Mouse (Mus musculus) layer of hippocampus, adult 9-10 months (tissue): Measurements from ENCODE around the gene Retreg1.
"Not testable (repeated sequence)": the region's sequence is repeated elsewhere in the genome, so short reads cannot be mapped to it uniquely, and the experiment has no call there.

Experiments used
- DNase-seq: peaks from one replicate; pipeline ENCODE4 v3.0.0; 2022; ENCODE audit warnings: low spot score

Retreg1 gene

DNA sequence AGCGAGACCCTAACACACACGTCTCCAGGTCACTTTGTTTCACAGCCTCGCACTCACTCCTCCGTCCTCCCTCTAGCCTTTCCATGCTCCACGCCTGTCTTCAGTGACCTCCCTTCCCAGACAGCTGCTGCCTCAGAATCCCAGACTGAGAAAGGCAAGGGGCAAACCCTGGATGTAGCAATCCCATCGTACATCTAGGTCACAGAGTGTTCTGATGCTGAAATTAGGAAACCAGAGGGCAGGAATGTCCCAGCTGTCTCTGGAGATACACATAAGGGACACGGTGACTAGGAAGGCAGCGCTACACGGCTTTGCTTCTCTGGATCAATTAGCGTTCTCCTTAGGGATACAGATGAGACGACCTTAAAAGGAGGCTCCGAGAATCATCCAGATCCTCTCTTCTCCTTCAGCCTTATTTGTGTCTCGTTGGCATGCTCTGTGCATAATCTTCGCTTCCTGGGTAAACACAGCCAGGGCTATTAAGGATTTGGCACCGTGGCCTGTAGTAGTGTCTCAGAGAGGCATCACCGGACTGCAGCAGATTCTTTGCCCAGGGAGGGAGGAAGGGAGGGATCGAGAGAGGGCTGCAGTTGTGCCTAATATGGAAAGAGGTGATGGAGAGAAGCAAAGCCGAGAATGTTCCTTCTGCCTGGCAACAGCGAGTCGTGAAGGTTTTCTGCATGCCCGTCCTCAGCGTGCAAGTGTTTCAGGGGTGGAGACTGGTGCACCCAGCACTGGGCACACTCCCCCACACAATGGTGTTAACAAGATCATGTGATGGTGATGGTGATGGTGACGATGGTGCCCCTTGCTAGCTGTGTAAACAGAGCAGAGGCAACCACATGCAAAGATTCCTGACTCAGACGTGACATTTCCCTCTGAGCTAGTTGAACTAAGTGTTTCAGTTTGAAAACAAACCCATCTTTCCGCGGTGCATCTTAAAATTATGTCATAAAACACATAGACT, 105.6 kb downstream of the Retreg1 start:
- DNase-seq: no peak

DNA sequence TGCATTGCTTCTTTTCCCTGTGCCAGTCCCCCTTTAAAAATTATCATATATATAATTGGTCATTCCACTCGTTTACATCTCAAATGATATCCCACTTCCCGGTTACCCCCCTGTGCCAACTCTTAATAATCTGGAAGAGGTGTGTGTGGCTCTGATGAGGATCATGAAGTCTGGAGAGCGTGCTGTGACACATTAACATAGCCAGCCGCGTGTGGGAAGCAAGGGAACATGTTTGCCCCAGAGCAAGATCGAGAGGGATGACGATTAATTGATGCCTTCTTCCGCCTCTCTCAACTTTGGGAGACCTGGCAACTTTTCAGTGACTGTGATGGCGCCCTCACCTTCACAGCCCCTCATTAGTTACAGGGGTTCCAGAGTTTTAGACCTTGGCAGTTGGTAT, 106.7 kb downstream of the Retreg1 start:
- DNase-seq: no peak

- no peak for DNase-seq
Measured at GRCm38 (mm10) chr15:25950584-25950983, 107.6 kb downstream of the Retreg1 start.

DNA sequence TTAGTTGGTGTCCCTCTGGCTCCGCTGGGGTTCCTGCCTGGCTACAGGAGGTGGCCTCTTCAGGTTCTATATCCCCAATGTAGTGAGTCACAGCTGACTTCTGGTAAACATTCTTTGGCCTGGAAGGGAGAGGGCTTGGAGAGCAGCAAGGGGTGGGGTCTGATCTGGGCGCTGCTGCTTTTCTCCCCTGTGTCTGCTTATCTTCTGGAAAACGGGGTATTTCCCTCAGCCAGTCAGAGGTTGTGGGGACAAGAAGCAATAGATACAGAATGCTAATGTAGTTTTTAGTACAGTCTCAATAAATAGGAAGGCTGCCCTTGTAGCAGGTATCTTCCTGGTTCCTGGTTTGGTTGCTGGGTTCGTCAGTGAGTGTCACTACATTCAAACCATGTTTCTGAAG, 108.1 kb downstream of the Retreg1 start:
- no peak for DNase-seq

- DNase-seq: no peak
Measured at GRCm38 (mm10) chr15:25956001-25956400, 113.0 kb downstream of the Retreg1 start.

DNA sequence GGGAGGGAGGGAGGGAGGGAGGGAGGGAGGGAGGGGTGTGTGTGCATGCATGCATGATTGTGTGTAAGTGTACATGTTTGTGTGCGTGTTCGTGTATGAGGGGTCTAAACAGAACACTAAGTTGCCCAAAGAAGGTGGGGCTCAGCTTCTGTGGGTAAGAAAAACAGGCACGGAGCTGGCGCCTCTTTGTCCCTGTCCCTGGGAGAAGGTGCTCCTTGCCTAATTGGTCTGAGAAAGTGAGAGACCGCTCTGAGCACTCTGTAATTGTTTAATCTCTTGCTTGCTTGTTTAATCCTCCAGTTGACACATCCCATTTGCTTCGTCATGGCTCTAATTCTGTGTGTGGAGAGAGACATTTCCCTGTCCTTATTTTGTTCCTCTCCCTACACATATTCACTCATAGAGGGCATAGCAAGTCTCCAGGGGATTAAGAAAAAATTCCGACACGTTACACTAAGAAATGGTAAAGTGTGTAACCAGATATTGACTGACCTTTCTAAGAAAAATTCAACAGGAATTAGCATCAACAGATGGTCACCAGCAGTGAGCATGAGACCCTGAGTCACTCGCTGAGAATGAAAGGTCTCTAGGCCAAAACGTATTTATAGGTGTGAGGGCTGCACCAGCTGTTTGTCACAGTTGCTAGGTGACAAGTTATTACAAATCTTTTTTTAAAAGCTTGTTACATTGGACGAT, 113.6 kb downstream of the Retreg1 start:
- no peak for DNase-seq

DNA sequence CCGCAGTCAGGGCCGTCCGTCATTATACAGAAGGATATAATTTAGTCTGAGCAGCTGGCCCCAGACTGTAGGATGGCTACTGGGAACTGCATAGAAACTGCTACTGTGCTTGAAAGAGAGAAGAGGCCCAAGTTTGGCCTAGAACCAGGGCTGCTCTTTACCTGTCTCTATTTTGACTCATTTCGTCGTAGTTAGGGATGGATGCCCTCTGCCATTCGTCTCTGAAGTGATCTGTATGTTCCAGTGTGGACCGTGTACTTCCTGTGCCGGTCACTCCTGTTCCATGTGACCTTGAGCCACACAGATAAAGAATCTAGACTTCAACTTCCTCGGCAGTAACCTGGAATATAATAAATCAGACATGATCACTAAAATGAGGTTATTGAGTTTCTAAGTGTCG, 114.7 kb downstream of the Retreg1 start:
- no peak for DNase-seq

- DNase-seq: no peak
Measured at GRCm38 (mm10) chr15:25959375-25959774, 116.4 kb downstream of the Retreg1 start.

DNA sequence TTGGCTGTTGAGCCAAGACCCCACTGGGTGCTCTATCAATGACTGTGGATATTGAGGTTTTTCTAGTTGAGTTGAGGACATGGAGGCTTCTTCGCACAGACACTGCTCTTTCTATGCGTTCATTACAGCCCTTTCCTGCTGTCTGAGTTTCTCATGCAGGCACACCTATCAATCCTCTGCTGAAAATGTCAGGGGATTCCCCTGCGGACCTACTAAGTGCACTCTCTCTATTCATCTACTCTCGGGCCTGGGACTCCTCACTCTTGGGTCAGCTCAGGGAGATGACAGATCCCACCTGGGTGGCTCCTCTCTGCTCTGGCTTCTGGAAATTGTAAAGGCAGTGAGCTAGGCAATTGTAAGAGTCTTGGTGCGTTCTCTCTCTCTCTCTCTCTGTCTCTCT, 117.3 kb downstream of the Retreg1 start:
- no peak for DNase-seq

- DNase-seq: no peak
Measured at GRCm38 (mm10) chr15:25966220-25966774, 123.3 kb downstream of the Retreg1 start.

DNA sequence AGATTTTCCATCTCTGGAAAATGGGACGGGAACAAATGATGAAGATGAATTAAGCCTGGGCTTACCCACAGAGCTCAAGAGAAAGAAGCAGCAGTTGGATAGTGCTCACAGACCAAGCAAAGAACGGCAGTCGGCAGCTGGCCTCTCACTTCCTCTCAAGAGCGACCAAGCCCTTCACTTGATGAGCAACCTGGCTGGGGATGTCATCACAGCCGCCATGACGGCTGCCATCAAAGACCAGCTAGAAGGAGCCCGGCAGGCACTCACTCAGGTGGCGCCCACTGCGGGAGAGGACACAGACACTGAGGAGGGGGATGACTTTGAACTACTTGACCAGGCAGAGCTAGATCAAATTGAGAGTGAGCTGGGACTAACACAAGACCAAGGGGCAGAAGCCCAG, 128.6 kb downstream of the Retreg1 start:
- no peak for DNase-seq

DNA sequence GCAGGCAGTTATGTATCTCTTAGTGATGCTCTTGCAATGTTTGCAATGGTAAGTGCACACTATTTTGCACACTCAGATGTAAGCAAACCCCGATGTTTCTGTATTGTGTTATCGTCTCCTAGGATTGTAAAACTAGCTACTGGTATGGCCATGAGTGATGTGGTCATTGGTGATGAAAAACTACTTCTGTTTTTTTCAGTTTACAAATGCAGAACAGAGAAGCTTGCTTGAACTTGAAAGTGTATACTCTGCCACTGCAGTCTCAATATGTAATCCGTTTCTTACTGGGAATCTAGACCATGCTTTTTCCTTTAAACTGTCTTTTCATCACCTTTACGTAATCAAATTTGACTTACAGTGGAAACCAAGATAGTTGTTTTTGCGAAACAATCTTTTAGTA, 129.8 kb downstream of the Retreg1 start:
- no peak for DNase-seq

GRCm38 (mm10) chr15:25974352-25974751, 131.4 kb downstream of the Retreg1 start:
- DNase-seq: no peak

DNA sequence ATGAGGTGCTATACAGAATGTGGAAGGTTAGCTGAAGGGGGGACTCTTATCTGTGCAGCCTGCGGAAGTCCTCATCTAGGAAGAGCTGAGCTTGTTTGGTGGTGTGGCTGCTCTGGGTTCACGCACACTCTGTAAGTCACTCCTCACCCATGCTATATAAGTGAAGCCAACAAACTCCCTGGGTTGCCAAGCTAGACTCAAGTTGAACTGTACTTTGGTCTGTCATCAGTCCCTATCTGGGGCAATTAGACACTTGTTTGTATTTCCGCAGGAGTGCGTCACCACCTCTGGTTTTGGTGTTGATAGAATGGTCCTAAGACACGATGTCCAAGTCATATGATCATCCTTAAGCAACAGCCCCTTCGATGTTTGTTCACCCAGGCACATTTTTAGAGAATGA, 132.8 kb downstream of the Retreg1 start:
- DNase-seq: no peak

DNA sequence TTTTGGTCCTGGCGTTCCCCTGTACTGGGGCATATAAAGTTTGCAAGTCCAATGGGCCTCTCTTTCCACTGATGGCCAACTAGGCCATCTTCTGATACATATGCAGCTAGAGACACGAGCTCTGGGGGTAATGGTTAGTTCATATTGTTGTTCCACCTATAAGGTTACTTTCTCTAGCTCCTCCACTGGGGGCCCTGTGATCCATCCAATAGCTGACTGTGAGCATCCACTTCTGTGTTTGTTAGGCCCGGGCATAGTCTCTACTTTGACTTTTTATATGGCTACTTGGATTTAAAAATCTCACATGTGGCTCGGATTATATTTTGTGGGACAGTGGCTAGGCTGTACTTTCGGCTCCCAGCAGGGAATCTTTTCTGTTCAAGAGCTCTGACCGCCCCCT, 140.6 kb downstream of the Retreg1 start:
- peak; percentile 18 for DNase-seq

GRCm38 (mm10) chr15:25984067-25984733, 141.2 kb downstream of the Retreg1 start, which contains the start of gene Zfp622:
Zfp622 (plus strand) TSS chr15:25984366.
- DNase-seq: peak; percentile 89

- DNase-seq: no peak
Measured at GRCm38 (mm10) chr15:25984734-25985492, 141.9 kb downstream of the Retreg1 start.

DNA sequence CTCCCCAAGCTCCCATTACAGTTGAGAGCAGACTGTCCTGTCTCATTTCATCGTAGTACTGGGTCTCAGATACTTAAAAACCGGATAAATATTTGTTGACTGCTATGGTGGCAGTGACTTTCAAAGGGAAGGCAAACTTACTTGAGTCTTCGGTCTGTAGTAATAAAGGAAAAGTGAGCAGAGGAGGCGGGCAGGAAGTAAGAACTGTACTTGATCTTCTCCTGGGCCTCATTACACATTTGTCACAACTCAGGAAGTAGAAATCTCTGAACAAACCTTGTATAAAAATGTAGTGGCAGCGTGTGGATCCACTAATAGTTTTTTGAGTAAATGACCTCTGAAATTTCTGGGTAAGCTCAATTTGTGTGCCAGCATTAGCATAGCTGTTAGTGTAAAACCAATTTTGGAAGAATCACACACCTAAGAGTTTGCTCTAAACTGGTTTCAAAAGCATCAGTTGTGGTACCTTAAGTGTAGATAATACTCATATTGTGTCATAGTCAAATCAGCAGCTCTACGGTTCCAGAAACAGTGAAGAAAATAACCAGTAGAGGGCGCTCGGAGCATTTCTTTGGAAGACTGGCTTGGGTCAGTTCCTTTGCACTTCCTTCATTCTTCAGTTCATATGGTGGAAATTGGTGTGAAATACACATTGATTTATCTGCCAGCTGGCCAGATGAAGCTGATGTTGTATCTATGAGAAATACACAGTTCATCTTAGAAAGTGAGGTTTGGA, 150.2 kb downstream of the Retreg1 start:
- peak; percentile 83 for DNase-seq

DNA sequence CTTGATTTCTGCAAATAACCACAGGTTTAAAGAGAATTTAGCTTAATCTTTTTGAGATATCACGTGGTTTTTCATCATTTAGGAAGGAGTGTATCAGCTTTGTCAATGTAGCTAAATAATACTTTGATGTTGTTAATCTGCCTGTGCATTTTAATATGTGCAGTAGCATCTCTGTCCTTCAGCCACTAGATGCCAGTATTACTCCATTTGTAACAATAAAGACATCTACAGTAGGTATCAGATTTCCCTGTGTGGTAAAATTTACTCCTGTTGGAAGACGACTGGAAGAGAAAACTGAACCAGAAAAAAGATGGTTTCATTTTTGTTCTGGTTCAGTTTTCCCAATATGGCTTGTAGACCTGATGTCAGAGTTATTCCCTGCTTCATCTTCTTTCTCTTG, 152.5 kb downstream of the Retreg1 start:
- DNase-seq: peak; percentile 59

DNA sequence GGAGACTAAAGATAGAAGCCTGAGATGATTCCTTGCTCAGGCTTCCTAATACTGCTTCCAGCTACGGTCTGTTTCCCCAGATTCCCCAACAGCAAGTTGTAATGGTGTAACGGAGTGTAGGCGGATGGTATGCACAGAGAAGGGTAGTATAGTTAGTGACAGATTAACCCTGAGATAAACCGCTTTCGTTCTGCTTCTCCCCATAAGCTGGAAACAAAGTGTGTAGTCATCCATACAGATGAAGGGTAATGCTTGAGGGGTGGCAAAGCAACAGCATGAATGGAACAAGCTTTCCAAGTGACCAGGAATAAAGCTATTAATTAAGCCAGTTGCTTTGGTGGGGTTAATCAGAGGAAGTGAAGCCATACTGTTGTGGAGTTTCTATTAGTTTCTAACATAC, 156.6 kb downstream of the Retreg1 start:
- not testable (repeated sequence) for DNase-seq

- no peak for DNase-seq
Measured at GRCm38 (mm10) chr15:26008621-26009020, 165.6 kb downstream of the Retreg1 start.
